Mouse (Mus musculus): ENCODE results near the gene Itch. TPM values are rescaled to one million over a fixed set of nuclear protein-coding genes. Genes with fewer than 3 reads are reported as not detected.

Itch gene
- 39.5 and 40.9 TPM in 2 replicates for polyA plus RNA-seq (2015; fragmentation: Nextera tagmentation; extraction: Ambion mirVana)

DNA sequence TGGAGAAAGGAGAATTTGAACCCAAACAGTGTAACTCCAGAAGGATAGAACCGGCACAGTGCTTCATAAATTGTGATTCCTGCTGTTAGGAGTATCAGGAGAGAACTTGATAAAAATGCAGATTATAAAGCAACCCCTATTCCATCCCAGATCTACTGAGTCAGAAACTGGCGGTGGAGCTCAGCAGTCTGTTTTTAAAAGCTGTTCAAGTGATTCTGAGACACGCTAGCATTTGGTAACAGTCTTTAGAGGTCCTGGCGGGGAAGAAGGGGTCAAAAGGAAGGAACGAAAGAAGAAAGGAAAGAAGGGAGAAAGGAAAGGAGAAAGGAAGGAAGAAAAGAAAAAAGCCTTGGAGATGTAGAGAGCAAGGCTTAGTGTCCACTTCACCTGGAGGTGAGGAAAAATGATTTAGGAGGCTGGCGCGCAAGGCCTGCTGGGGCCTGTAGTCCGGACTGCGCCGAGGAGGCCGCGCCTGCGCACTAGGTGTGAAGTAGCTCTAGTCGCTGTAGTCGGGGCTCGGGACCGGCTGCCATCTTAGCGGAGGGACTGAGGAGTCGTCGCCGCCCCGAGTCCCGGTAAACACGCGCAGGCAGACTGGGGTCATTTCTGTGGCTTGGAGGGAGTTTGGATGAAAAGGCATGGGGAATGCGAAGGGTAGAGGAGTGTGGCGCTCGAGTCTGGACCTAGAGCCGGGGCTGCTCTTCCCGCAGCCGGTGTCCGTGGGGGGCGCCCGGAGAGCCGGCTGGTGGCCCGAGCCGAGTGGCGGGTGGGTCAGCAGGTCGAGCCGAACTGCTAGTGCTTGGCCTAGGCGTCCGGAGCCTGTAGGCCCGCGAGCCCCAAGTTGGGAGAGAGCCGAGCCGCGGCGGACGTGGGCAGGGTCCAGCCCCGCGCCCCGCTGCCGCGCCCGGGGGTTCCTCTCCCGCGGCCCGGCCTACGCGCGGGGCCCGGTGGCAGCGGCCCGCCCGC, at the start of gene Itch:
TSS of gene Itch (plus strand) at position 499 of the 966 bp plus-strand sequence.
- peak within 1 kb of the TSS; percentile 84 for H3K9ac ChIP-seq
- H3K27me3 ChIP-seq = no peaks in the 10 kb centered on the region
- peaks cover 5% of the 10 kb centered on the region for H3K36me3 ChIP-seq
- ATAC-seq (ENCODE audit: low FRiP score, low read depth) = peak; percentile 99
- H3K9me3 ChIP-seq = no peaks in the 10 kb centered on the region
- H3K4me2 ChIP-seq = peak within 1 kb of the TSS; percentile 52
- 3% methylated on average over 47 of the region's 65 CpGs for WGBS
- peak within 1 kb of the TSS; percentile 88 for H3K27ac ChIP-seq (replicated peaks)
- H3K4me3 ChIP-seq = peak within 1 kb of the TSS; percentile 81
- peaks cover 32% of the 10 kb centered on the region for H3K4me1 ChIP-seq (replicated peaks)

DNA sequence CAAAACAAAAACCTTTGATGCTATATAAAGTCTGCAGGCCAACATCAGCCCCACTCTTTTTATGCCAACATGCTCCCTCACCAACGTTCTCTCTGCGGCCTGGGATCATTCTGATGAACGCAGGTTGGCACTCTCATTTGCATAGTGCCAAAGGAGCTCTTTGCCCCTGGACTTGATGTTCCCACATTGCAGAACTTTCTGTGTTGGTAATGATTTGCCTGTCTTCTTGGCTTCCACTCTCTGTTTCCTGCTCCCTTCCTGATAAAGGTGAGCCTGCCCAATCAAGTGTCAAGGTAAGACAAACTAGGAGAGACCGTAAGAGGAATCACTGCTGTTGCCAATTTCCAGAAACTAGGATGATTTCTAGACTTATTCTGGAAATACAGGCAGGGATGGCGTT, 48.8 kb upstream of the Itch start:
- ATAC-seq (ENCODE audit: low FRiP score, low read depth) = no peak
- no peak overlapping the region for H3K4me2 ChIP-seq
- H3K9me3 ChIP-seq = no peaks in the 10 kb centered on the region
- no peak overlapping the region for H3K27ac ChIP-seq (replicated peaks)
- H3K4me1 ChIP-seq (replicated peaks) = no peaks in the 10 kb centered on the region
- H3K9ac ChIP-seq = no peak overlapping the region
- no peak overlapping the region for H3K4me3 ChIP-seq
- H3K27me3 ChIP-seq = no peaks in the 10 kb centered on the region
- no peaks in the 10 kb centered on the region for H3K36me3 ChIP-seq
- 87% methylated on average over 5 of the region's 5 CpGs for WGBS

DNA sequence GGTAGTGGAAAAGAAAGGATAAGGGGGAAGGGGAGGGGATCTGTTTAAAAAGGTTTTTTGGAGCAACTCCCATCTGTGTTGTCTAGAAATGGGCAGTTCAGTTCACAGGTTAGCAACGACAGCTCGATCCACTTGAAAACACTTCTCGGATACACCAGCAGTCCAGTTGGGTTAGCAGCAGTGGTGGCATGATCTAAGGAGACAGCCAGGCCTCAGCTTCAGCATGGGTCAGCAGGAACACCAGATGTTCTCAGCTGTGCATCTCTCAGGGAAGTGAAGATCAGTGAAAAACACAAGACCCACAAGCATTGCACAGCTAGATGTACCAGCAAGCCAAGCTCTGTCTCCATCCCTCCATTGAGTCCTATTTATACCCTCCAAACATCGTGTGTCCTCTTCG, 47.0 kb upstream of the Itch start:
- Histone ChIP-seq H3K27ac (replicated peaks) (no peak overlapping the region), H3K9me3 (no peaks in the 10 kb centered on the region), H3K4me1 (replicated peaks) (no peaks in the 10 kb centered on the region), H3K9ac (no peak overlapping the region), H3K4me2 (no peak overlapping the region), H3K27me3 (no peaks in the 10 kb centered on the region), H3K4me3 (no peak overlapping the region), H3K36me3 (no peaks in the 10 kb centered on the region)
- ATAC-seq (ENCODE audit: low FRiP score, low read depth) = no peak
- 89% methylated on average over 5 of the region's 5 CpGs for WGBS

DNA sequence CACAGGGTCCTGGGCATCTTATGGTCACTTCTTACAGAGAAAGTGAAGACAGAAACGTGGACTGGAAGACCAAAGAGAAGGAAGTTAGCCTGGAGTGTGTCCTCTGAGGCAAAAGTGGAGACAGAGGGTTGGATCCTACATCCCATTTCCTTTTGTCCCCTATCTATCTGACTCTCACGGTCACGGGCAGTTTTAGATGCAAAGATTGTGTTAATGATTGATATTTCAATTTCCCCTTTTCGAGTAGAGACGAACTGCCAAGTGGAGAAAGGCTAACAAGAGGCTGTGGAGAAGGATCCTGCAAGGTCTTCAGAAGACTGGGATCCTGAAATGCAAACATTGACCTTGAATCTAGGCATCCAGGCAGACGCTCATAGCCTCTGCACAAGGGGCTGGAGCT, 45.0 kb upstream of the Itch start:
- 83% methylated on average over 6 of the region's 6 CpGs for WGBS
- H3K27ac ChIP-seq (replicated peaks) = no peak overlapping the region
- no peaks in the 10 kb centered on the region for H3K36me3 ChIP-seq
- no peaks in the 10 kb centered on the region for H3K27me3 ChIP-seq
- no peaks in the 10 kb centered on the region for H3K9me3 ChIP-seq
- no peak for ATAC-seq (ENCODE audit: low FRiP score, low read depth)
- no peak overlapping the region for H3K4me3 ChIP-seq
- no peak overlapping the region for H3K9ac ChIP-seq
- no peak overlapping the region for H3K4me2 ChIP-seq
- H3K4me1 ChIP-seq (replicated peaks) = no peaks in the 10 kb centered on the region

DNA sequence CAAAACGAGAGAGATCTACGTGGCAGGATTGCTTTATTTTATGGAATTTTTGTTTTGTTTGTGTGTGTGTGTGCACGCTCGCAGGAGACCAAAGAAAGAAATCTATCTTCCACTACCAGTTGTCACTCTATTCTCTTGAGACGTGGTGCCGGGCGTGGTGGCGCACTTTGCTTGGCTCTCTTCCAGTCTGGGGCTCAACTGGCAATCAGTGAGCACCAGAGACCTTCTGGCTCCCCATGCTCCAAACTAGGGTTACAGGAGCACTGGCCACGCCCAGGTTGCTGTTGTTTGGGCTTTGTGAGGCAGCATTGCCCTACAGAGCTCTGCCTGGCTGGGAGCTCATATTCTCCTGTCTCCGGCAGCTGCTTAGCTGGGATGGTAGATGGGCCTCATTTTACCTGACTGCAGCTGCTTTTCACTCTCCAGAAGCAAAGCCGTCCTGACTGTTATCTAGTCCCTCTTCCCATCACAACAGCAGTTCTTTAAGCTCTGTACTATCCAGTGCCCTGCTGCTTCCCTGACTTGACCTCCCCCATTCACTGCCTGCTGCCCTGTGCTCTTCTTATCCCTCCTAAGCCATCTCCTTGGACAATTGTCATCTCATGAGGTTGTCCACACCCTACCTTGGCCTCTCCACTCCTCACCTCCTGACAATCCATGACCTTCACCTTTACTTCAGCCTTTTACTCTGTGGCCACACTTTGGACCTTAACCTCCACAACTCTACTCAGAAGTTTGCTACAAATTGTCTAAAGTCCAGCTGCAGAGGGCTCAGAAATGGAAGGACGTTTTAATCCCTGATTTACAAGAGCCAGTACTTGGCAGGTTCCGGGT, 42.2 kb upstream of the Itch start:
- H3K27me3 ChIP-seq = no peaks in the 10 kb centered on the region
- 56% methylated on average over 13 of the region's 13 CpGs for WGBS
- no peak overlapping the region for H3K9ac ChIP-seq
- no peaks in the 10 kb centered on the region for H3K36me3 ChIP-seq
- no peak overlapping the region for H3K4me3 ChIP-seq
- H3K4me2 ChIP-seq = no peak overlapping the region
- no peaks in the 10 kb centered on the region for H3K9me3 ChIP-seq
- H3K4me1 ChIP-seq (replicated peaks) = no peaks in the 10 kb centered on the region
- ATAC-seq (ENCODE audit: low FRiP score, low read depth) = no peak
- no peak overlapping the region for H3K27ac ChIP-seq (replicated peaks)

DNA sequence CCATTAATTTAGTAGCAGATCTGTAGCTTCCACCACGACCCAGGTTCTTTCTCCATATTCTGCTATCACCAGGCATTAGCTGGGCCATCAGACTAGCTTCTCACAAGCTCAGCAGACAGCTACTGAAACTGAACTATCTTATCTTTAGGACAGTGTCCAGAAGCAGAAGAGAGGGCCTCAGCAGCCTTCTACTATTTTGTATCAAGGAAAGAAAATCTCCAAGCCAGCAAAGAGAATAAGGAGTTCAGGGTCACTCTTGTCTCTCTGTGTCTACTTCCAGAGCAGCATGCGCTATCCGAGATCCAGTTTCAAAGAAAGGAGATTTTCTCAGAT, 41.6 kb upstream of the Itch start:
- H3K9me3 ChIP-seq = no peaks in the 10 kb centered on the region
- H3K27me3 ChIP-seq = no peaks in the 10 kb centered on the region
- H3K9ac ChIP-seq = no peak overlapping the region
- H3K27ac ChIP-seq (replicated peaks) = no peak overlapping the region
- no peak for ATAC-seq (ENCODE audit: low FRiP score, low read depth)
- no peak overlapping the region for H3K4me2 ChIP-seq
- no peak overlapping the region for H3K4me3 ChIP-seq
- 85% methylated on average over 3 of the region's 3 CpGs for WGBS
- H3K4me1 ChIP-seq (replicated peaks) = no peaks in the 10 kb centered on the region
- H3K36me3 ChIP-seq = no peaks in the 10 kb centered on the region

DNA sequence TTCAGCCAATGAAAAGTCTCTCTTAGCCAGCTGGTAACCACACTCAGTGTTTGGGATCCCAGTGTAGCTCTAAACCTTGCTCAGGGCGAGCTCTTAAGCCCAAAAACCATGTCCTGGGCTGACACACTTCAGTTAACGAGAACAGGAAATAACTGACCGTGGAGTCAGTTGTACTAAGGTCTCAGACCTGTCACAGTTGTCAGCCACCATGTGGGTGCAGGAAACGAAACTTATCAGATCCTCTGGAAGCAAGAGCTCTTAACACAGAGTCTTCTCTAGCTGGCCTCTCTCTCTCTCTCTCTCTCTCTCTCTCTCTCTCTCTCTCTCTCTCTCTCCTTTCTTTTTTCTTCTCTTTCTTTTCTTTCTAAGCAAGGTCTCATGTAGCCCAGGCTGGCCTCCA, 39.9 kb upstream of the Itch start:
- H3K4me2 ChIP-seq = no peak overlapping the region
- no peak overlapping the region for H3K9ac ChIP-seq
- H3K36me3 ChIP-seq = no peaks in the 10 kb centered on the region
- H3K4me1 ChIP-seq (replicated peaks) = no peaks in the 10 kb centered on the region
- WGBS = 65% methylated on average over 4 of the region's 4 CpGs
- no peak overlapping the region for H3K27ac ChIP-seq (replicated peaks)
- H3K4me3 ChIP-seq = no peak overlapping the region
- no peak for ATAC-seq (ENCODE audit: low FRiP score, low read depth)
- no peaks in the 10 kb centered on the region for H3K9me3 ChIP-seq
- H3K27me3 ChIP-seq = no peaks in the 10 kb centered on the region

DNA sequence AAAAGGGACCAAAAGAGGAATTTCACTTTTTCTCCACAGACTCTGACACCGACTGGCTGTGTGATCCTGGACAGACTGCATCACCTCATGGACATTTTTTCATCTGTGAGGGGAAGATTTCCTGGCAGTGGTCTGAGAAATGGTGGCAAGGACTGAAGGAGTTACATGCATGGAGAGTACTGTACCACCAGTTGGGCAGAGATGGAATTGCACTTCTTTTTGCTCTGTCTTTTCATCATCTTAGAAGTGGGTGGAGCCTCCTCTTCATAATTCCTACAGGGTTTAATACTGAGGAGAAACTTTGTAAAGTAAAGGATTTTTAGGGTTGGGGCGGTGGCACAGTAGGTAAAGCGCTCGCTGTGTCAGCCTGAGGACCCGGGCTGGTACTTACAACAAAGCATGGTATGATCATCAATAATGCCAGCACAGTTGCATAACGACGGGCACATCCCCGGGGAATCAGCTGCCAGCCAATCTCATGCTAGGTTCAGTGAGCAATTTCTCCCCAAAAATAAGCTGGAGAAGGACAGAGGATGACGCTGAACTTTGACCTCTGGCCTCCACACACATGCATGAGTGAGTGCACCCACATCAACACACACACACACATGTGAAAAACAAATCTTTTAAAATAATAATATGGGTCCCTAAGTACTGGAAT, 34.5 kb upstream of the Itch start:
- Histone ChIP-seq H3K36me3 (no peaks in the 10 kb centered on the region), H3K4me2 (no peak overlapping the region), H3K4me1 (replicated peaks) (no peaks in the 10 kb centered on the region), H3K4me3 (no peak overlapping the region), H3K27me3 (no peaks in the 10 kb centered on the region), H3K27ac (replicated peaks) (no peak overlapping the region), H3K9ac (no peak overlapping the region), H3K9me3 (no peaks in the 10 kb centered on the region)
- no peak for ATAC-seq (ENCODE audit: low FRiP score, low read depth)
- 79% methylated on average over 9 of the region's 9 CpGs for WGBS

DNA sequence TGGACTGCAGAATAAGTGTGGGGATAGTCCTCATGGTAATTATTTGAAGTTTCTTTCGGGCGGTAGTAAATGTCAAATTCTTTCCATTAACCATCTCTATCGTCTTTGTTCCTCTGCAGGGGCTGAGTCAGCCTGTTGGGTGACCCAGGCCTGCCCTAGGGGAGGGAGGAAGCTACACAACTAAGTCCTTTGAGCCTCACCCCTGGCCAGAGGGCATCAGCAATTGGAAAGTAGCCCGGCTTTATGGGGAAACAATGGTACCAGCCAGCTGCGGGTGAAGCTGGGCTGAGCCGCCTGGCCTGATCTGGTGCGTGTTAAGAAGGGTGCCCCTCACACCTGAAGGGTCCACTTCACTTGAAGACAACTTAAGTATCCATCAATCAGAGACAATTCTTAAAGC, 33.9 kb upstream of the Itch start:
- H3K27me3 ChIP-seq = no peaks in the 10 kb centered on the region
- no peak overlapping the region for H3K4me2 ChIP-seq
- no peak overlapping the region for H3K9ac ChIP-seq
- ATAC-seq (ENCODE audit: low FRiP score, low read depth) = no peak
- H3K4me1 ChIP-seq (replicated peaks) = no peaks in the 10 kb centered on the region
- H3K4me3 ChIP-seq = no peak overlapping the region
- no peak overlapping the region for H3K27ac ChIP-seq (replicated peaks)
- no peaks in the 10 kb centered on the region for H3K9me3 ChIP-seq
- 64% methylated on average over 7 of the region's 7 CpGs for whole genome bisulfite sequencing
- H3K36me3 ChIP-seq = no peaks in the 10 kb centered on the region

DNA sequence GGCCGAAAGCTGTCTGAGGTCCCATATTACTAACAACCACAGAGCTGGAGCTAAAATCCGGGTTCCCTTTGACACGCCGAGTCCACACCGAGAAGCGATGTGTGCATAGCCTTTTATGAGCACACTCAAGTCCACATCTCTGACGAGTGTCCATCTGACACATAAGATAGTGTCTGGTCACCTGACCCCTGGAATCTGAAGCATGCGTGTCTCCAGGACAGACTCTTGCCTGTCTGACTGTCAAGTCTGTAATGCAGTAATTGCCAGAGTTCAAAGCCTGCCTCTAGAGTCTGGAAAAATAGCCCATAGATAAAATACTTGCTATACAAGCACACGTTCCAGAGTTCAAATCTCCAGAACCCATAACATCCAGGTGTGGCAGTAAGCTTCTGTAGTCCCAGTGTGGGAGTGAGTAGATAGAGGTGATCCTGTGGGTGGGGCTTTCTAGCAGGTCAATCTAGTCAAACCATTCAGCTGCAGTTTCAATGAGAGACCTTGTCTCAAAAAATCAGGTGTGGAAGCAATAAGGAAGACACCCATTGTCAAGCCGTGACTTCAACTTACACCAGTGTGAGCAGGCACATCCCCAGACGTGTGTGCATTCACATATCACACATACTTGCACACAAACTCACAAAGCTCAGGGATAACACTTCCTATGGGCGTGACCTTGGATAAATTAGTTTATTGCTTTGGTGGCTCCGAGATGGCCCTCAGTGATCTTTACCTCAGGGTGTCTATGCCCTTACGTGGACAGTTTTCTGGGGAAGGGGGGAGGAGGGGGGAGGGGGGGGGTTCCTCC, 33.1 kb upstream of the Itch start:
- H3K27ac ChIP-seq (replicated peaks) = no peak overlapping the region
- 90% methylated on average over 14 of the region's 14 CpGs for WGBS
- ATAC-seq (ENCODE audit: low FRiP score, low read depth) = no peak
- H3K4me2 ChIP-seq = no peak overlapping the region
- no peaks in the 10 kb centered on the region for H3K9me3 ChIP-seq
- no peak overlapping the region for H3K4me3 ChIP-seq
- no peaks in the 10 kb centered on the region for H3K4me1 ChIP-seq (replicated peaks)
- H3K9ac ChIP-seq = no peak overlapping the region
- H3K27me3 ChIP-seq = no peaks in the 10 kb centered on the region
- no peaks in the 10 kb centered on the region for H3K36me3 ChIP-seq

DNA sequence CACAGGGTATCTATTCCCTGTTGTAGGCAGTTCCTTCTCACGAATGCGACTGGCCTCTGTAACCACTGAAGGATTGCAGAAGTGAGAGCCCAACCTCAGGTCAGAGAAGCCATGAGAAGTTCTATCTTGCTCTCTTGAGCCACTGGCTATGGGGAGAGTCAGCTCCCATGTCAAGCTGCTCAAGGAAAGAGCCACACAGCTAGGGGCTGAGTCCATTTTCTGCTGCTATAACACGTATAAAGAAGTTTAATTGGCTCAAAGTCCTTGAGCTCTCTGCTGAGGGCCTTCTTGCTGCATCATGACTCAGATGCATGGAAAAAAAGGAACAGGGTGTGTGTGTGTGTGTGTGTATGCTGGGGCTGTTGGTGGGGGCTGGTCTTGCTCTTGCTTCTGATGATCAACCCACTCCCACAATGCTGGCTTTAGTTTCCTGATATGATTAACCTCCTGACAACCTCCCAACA, 32.5 kb upstream of the Itch start:
- Histone ChIP-seq H3K9ac (no peak overlapping the region), H3K27me3 (no peaks in the 10 kb centered on the region), H3K4me1 (replicated peaks) (no peaks in the 10 kb centered on the region), H3K4me2 (no peak overlapping the region), H3K9me3 (no peaks in the 10 kb centered on the region), H3K27ac (replicated peaks) (no peak overlapping the region), H3K36me3 (no peaks in the 10 kb centered on the region), H3K4me3 (no peak overlapping the region)
- ATAC-seq (ENCODE audit: low FRiP score, low read depth) = no peak
- 93% methylated on average over 3 of the region's 3 CpGs for WGBS
